Comparison of ENCODE assay signal across 26 mouse cellular contexts in genomic region chr7:99427031-99427430, GRCm38 (mm10). TPM values are rescaled to one million over a fixed set of nuclear protein-coding genes. Genes with fewer than 3 reads are reported as not detected.
A peak's percentile ranks its signal among the peaks of the same experiment; 100 is the strongest.
DNase-seq lines count a peak whose midpoint lies in the region; ATAC-seq lines count a peak whose summit lies in the region.
"Had no signal": no experiment of that assay in that cellular context is flagged by ENCODE, and none has a peak within 500 bp of the region (broad histone marks: within the 10 kb centered on the region; RNA-seq: fewer than 3 reads in every experiment).

No protein-coding gene starts in this region.

- no peak overlapping the region for H3K9ac ChIP-seq in forebrain, embryonic 14.5 days (ENCODE audit: low read length)
- H3K9ac ChIP-seq: heart, embryonic 15.5 days; hindbrain, embryonic 15.5 days; stomach, embryonic 15.5 days had no signal

- H3K36me3 ChIP-seq in forebrain, embryonic 14.5 days (ENCODE audit: control insufficient read depth, insufficient read depth, low read length) = 0 out of 2 replicates have a peak, but pooled peaks cover 3% of the 10 kb centered on the region
- H3K36me3 ChIP-seq: G1E; hindbrain, embryonic 15.5 days; stomach, embryonic 15.5 days had no signal

- DNase-seq in frontal cortex, postnatal 25 days (ENCODE audit: low spot score in 2 of 2) = no peak
- peak; percentile 74 for DNase-seq in retina, postnatal 1 day
- DNase-seq in retina, embryonic 14.5 days (ENCODE audit: low spot score) = no peak
- DNase-seq in forebrain, embryonic 14.5 days (ENCODE audit: low spot score) = peak; percentile 47
- no peak for DNase-seq in kidney, adult 18-20 months
- DNase-seq: adrenal gland, adult 2 months; cerebellum, adult 2 months; cerebellum, postnatal 25 days; embryo, embryonic 11 days; gastrocnemius, postnatal 25 days; heart, postnatal 4 days; kidney, adult 9 months; kidney, postnatal 14 days; left cerebral cortex, postnatal 4 days; liver; right cerebral cortex, adult 18-20 months had no signal

- H3K4me1 ChIP-seq in forebrain, embryonic 14.5 days (ENCODE audit: control insufficient read depth, insufficient read depth, low read length) = peaks cover 12% of the 10 kb centered on the region

- no peak overlapping the region for H3K27ac ChIP-seq in forebrain, embryonic 14.5 days (ENCODE audit: low read depth, low read length)
- H3K27ac ChIP-seq: heart, embryonic 15.5 days; hindbrain, embryonic 15.5 days; macrophage; stomach, embryonic 15.5 days had no signal

- H3K27me3 ChIP-seq in forebrain, embryonic 14.5 days (replicated peaks; ENCODE audit: control insufficient read depth, insufficient read depth, low read length) = no peaks in the 10 kb centered on the region
- H3K27me3 ChIP-seq: heart, embryonic 15.5 days; hindbrain, embryonic 15.5 days; stomach, embryonic 15.5 days had no signal

- no peaks in the 10 kb centered on the region for H3K9me3 ChIP-seq in forebrain, embryonic 14.5 days (replicated peaks; ENCODE audit: control insufficient read depth, low read length)
- H3K9me3 ChIP-seq: G1E; heart, embryonic 15.5 days; hindbrain, embryonic 15.5 days; stomach, embryonic 15.5 days had no signal

- no peak overlapping the region for H3K4me2 ChIP-seq in forebrain, embryonic 14.5 days (ENCODE audit: low read length)
- H3K4me2 ChIP-seq: heart, embryonic 15.5 days; hindbrain, embryonic 15.5 days; stomach, embryonic 15.5 days had no signal

- no peak overlapping the region for H3K4me3 ChIP-seq in forebrain, embryonic 14.5 days (ENCODE audit: low read depth, low read length)
- H3K4me3 ChIP-seq: heart, embryonic 15.5 days; hindbrain, embryonic 15.5 days; stomach, embryonic 15.5 days had no signal

- peak; percentile 44; the same call in 1 of the 2 replicates for ATAC-seq in frontal cortex, adult (ENCODE audit: low TSS enrichment)
- no peak for ATAC-seq in forebrain, embryonic 14.5 days
- ATAC-seq in granulocyte monocyte progenitor cell, adult 5-6 weeks (replicated peaks; ENCODE audit: poor library complexity, severe bottlenecking) = no peak
- ATAC-seq: CD4-positive, CD25-positive, alpha-beta regulatory T cell, adult 4 months had no signal

- WGBS in forebrain, embryonic 14.5 days = 27% methylated on average over 10 of the region's 10 CpGs

RNA-seq across cellular contexts. Expression of gene Klhl35, which starts 38.8 kb away (rescaled TPM):
- 3.8 and 4.5 TPM in 2 replicates for polyA plus RNA-seq in forebrain, embryonic 14.5 days (2014; fragmentation: Nextera tagmentation; extraction: Ambion mirVana)
- total RNA-seq in granulocyte monocyte progenitor cell, adult 5-6 weeks (2014; fragmentation: Nextera tagmentation) = not detected in 2 replicates
- total RNA-seq in granulocyte monocyte progenitor cell, adult 5-6 weeks (2017) = 0.22 and 0.57 TPM in 2 replicates
- total RNA-seq: G1E; gastrocnemius, postnatal 25 days; monocyte, adult 5-6 weeks had no signal
- polyA plus RNA-seq: CD4-positive, CD25-positive, alpha-beta regulatory T cell, adult 4 months; G1E; liver, embryonic 16.5 days; macrophage had no signal

RNA-seq across cellular contexts. Expression of gene Gdpd5, which starts 45.8 kb away (rescaled TPM):
- 26.8 and 34.5 TPM in 2 replicates for polyA plus RNA-seq in forebrain, embryonic 14.5 days (2014; fragmentation: Nextera tagmentation; extraction: Ambion mirVana)
- total RNA-seq in granulocyte monocyte progenitor cell, adult 5-6 weeks (2014; fragmentation: Nextera tagmentation) = not detected in 2 replicates
- total RNA-seq in granulocyte monocyte progenitor cell, adult 5-6 weeks (2017) = 0.56 TPM in 1 of 2 replicates, not detected in the other

RNA-seq across cellular contexts. Expression of gene Rps3, which starts 56.5 kb away (rescaled TPM):
- polyA plus RNA-seq in forebrain, embryonic 14.5 days (2014; fragmentation: Nextera tagmentation; extraction: Ambion mirVana) = 577 and 687 TPM in 2 replicates
- total RNA-seq in granulocyte monocyte progenitor cell, adult 5-6 weeks (2014; fragmentation: Nextera tagmentation) = 1,410 and 1,463 TPM in 2 replicates
- 1,810 and 2,293 TPM in 2 replicates for total RNA-seq in granulocyte monocyte progenitor cell, adult 5-6 weeks (2017)

Comparison
In these comparisons a context has a peak if more than half of its experiments do, and no peak if none do; other contexts are left out.
1. DNase-seq: peak in retina, postnatal 1 day (single experiment) and forebrain, embryonic 14.5 days (single experiment); none in frontal cortex, postnatal 25 days (0 of 2), retina, embryonic 14.5 days (single experiment) and kidney, adult 18-20 months (single experiment).